Mouse (Mus musculus) G1E (cell line): ENCODE results near the gene Arl5c.

ENCODE experiments used
- CTCF ChIP-seq: IDR thresholded peaks from 2 replicates; pipeline ENCODE4 v1.5.1; 2012; ENCODE audit warnings: low read depth, low read length, inconsistent platforms, mixed read lengths
- GATA1 ChIP-seq: IDR thresholded peaks from 2 replicates; pipeline ENCODE4 v1.6.1; 2012; ENCODE audit warnings: borderline replicate concordance, low read length, inconsistent platforms, mixed read lengths

- TF ChIP-seq CTCF, result no peak
- no peak for TF ChIP-seq GATA1
Observed at GRCm38 (mm10) chr11:97954469-97955141, 41.4 kb downstream of the Arl5c start.
